Mouse (Mus musculus) forebrain, embryonic 15.5 days (tissue): ENCODE data around the gene Gm21981. TPM values are rescaled to one million over a fixed set of nuclear protein-coding genes. Genes with fewer than 3 reads are reported as not detected.

Experiments used
- ATAC-seq: fragments of 200-750 bp; cut with Nextera tagmentation; replicated peaks from 2 replicates; pipeline ENCODE4 v1.8.0; 2017; ENCODE audit warnings: mild to moderate bottlenecking, moderate TSS enrichment, moderate library complexity
- H3K27ac ChIP-seq: fragments of 300-500 bp; sonication (generic); replicated peaks from 2 replicates; pipeline ENCODE4 v1.5.1; 2015; ENCODE audit warnings: mild to moderate bottlenecking, inconsistent platforms
- H3K27me3 ChIP-seq: fragments of 300-500 bp; sonication (generic); 2 replicates; pipeline ENCODE4 v1.6.1; 2015; ENCODE audit warnings: inconsistent platforms
- H3K36me3 ChIP-seq: fragments of 300-500 bp; sonication (generic); 2 replicates; pipeline ENCODE4 v1.6.1; 2015; ENCODE audit warnings: mild to moderate bottlenecking, inconsistent platforms
- H3K4me1 ChIP-seq: fragments of 300-500 bp; sonication (generic); 2 replicates; pipeline ENCODE4 v1.6.1; 2015; ENCODE audit warnings: inconsistent platforms
- H3K4me2 ChIP-seq: fragments of 300-500 bp; sonication (generic); replicated peaks from 2 replicates; pipeline ENCODE4 v1.6.1; 2015; ENCODE audit warnings: mild to moderate bottlenecking, inconsistent platforms
- H3K4me3 ChIP-seq: fragments of 300-500 bp; sonication (generic); 2 replicates; pipeline ENCODE4 v1.5.1; 2015; ENCODE audit warnings: mild to moderate bottlenecking, inconsistent platforms
- H3K9ac ChIP-seq: fragments of 300-500 bp; sonication (generic); replicated peaks from 2 replicates; pipeline ENCODE4 v1.6.1; 2015; ENCODE audit warnings: mild to moderate bottlenecking, inconsistent platforms
- H3K9me3 ChIP-seq: fragments of 300-500 bp; sonication (generic); 2 replicates; pipeline ENCODE4 v1.6.1; 2016; ENCODE audit warnings: inconsistent platforms
- WGBS: fragments of 180-500 bp; shearing (Covaris S2); methylation state at CpG from one replicate; pipeline ENCODE4 v1.1.7; 2015; ENCODE audit warnings: mixed read lengths; 5-methylcytosine and 5-hydroxymethylcytosine counted together
- polyA plus RNA-seq: library from polyadenylated mRNA; unstranded; fragments of >200 nt; fragmentation: Nextera tagmentation; extraction: Ambion mirVana; gene quantifications from 2 replicates; pipeline ENCODE4 v1.2.1, GENCODE M21; 2015

Gene Gm21981
- polyA plus RNA-seq, 1 experiment from 2014 or later: 0.73 TPM

DNA sequence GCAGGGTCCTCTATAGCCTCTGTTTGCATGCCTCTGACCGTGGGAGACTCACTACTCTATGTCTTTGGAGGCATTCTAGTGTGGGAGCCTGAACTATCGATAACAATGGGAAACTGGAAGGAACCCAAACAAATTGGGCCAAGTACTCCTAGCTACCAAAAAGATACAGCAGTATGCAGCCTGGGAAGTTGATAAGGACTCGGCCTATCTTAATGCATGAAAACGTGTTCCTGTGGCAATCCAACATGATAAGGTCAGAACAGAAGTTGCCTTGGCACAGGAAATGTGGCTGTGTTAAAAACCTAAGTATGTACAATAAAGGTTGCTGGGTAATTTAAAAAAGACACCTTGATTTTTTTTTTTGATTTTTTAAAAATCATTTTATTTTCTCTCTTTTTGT is 26.9 kb upstream of the Gm21981 start:
- H3K9ac ChIP-seq: no peak overlapping the region
- H3K4me1 ChIP-seq: no peaks in the 10 kb centered on the region
- no peaks in the 10 kb centered on the region for H3K27me3 ChIP-seq
- H3K4me3 ChIP-seq: no peak overlapping the region
- no peak overlapping the region for H3K4me2 ChIP-seq
- H3K9me3 ChIP-seq: no peaks in the 10 kb centered on the region
- H3K36me3 ChIP-seq: no peaks in the 10 kb centered on the region
- H3K27ac ChIP-seq: no peak overlapping the region
- no peak for ATAC-seq
- 90% methylated on average over 4 of the region's 4 CpGs for WGBS

DNA sequence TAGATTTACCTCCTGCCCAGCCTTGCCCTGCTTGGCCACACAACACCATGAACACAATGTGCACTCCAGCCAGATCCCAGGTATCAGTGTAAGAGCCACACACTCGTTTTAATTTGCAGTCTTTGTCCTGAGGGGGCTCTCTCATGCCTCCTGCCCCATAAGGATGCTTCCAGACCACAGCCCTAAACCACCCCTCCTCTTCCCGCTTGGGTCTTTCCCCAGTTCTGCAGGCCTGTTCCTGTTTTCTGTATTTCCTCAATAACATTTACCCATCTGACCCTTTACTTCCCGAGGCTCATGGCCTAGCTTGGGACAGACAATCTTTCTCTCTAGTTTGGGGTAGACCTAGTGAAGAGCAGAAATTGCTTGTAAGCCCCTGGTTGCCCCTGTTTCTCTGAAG is 20.8 kb upstream of the Gm21981 start:
- Histone ChIP-seq H3K4me3 (no peak overlapping the region), H3K4me2 (no peak overlapping the region), H3K4me1 (no peaks in the 10 kb centered on the region), H3K27me3 (no peaks in the 10 kb centered on the region), H3K9me3 (no peaks in the 10 kb centered on the region), H3K27ac (no peak overlapping the region), H3K36me3 (no peaks in the 10 kb centered on the region), H3K9ac (no peak overlapping the region)
- WGBS: 55% methylated on average over 3 of the region's 3 CpGs
- no peak for ATAC-seq

DNA sequence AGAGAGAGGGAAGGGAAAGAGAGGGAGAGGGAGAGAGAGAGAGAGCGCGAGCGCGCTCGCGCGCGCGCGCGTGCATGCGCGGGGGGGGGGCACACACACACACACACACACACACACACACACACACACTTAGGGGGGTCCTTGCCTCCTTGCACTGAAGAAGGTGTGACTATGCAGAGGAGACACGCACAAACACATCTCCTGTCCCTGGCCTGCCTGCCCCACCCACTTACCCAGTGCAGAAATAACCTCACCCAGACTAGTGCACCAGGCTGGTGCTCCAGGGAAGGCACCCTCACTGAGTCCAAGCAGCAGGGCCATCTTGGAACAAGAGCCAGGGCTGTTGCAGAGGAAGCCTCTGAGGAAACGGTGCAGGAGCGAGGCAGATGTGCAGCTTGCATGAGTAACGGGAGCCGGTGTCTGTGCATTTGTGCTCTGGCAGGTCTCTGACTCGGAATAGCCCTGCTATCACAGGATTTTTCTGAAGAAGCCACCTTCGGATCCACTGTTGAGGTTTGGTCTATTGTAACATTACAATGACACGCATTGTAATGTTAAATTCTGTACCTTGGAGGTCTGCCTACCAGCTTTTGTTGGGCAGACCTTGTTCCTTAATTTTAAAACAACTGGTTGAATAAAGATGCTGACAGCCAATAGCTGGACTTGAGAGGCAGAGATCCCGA is 18.8 kb upstream of the Gm21981 start:
- Histone ChIP-seq H3K27ac (no peak overlapping the region), H3K27me3 (no peaks in the 10 kb centered on the region), H3K4me2 (no peak overlapping the region), H3K4me3 (no peak overlapping the region), H3K9me3 (no peaks in the 10 kb centered on the region), H3K4me1 (no peaks in the 10 kb centered on the region), H3K36me3 (no peaks in the 10 kb centered on the region), H3K9ac (no peak overlapping the region)
- ATAC-seq: no peak
- 35% methylated on average over 16 of the region's 22 CpGs for WGBS

DNA sequence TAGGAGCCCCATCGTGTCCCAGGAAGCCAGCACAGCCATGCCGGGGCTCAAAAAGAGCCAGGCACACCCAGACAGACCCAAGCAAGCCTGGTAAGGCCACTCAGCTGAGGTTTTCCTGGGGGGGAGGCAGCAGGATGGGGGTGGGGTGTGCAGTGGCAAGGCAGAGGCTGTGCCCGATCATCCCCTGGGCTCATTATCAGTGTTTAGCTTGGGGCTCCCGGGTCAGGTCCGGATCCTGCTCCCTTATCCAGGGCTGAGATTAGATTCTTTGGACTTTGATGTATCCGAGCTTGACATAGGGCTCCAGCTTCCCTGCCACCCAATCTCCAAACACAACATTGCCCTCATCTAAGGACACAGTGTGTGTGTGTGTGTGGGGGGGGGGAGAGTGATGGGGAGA is 17.6 kb upstream of the Gm21981 start:
- Histone ChIP-seq H3K4me1 (no peaks in the 10 kb centered on the region), H3K36me3 (no peaks in the 10 kb centered on the region), H3K27ac (no peak overlapping the region), H3K27me3 (no peaks in the 10 kb centered on the region), H3K9ac (no peak overlapping the region), H3K9me3 (no peaks in the 10 kb centered on the region), H3K4me3 (no peak overlapping the region), H3K4me2 (no peak overlapping the region)
- no peak for ATAC-seq
- WGBS: 69% methylated on average over 6 of the region's 6 CpGs

DNA sequence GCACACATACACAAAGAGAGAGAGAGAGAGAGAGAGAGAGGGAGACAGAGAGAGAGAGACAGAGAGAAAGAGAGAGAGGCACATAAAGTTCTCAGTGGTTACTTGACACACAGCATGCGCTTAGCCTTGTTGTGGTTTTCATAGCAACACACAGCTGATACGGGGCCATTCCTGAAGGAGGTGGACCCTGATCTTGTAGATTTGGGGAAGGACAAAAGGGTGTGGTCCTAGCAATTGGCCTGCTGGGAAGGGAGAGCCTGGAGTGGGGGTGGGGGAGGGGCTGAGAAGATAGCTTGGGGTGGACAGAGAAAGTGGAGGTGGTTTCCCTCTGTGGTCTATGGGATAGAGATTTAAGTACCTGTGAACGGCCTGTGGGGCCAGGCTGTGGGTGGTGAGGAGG is 15.8 kb upstream of the Gm21981 start:
- Histone ChIP-seq H3K27ac (no peak overlapping the region), H3K4me2 (no peak overlapping the region), H3K9ac (no peak overlapping the region), H3K9me3 (no peaks in the 10 kb centered on the region), H3K27me3 (no peaks in the 10 kb centered on the region), H3K4me1 (no peaks in the 10 kb centered on the region), H3K4me3 (no peak overlapping the region), H3K36me3 (no peaks in the 10 kb centered on the region)
- 87% methylated on average over 3 of the region's 3 CpGs for WGBS
- no peak for ATAC-seq

DNA sequence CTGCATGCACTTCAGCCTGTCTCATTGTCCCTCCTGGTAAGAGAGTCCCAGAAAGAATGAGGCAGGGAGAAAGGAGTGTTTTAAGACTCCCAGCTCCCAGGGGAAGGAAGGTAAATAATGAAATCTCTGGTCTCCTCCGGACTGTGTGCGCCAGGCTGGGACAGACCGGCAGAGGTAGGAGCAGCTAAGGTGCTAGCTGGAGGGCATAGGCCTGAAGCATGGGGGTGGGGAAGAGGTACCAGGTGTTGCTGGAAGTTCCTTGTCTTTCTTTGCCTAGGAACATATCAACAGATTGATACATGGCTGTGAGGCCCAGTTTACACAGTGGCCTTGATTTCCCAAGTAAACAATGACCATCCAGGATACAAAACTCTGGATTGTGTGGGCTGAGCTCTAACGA is 14.7 kb upstream of the Gm21981 start:
- Histone ChIP-seq H3K4me2 (no peak overlapping the region), H3K36me3 (no peaks in the 10 kb centered on the region), H3K9me3 (no peaks in the 10 kb centered on the region), H3K9ac (no peak overlapping the region), H3K27ac (no peak overlapping the region), H3K4me1 (no peaks in the 10 kb centered on the region), H3K27me3 (no peaks in the 10 kb centered on the region), H3K4me3 (no peak overlapping the region)
- WGBS: 78% methylated on average over 4 of the region's 4 CpGs
- no peak for ATAC-seq

DNA sequence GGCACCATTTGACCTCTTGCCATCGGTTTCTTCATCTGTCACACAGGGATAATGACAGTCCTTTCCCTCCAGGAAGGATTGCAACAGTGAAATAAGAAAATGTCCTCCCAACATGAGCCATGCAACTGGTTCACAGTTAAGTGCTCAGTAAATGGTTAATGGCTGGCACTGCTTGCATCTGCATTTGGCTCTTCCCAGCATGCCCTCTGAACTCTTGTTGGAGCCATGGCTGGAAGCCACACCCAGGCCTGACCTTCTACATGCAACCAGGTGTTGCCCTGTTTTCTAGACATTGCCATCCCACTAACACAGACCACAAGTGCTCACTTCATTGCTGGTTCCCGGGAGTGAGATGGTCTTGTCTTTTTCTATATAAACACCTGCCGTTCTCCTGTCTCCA is 13.7 kb upstream of the Gm21981 start:
- Histone ChIP-seq H3K9me3 (no peaks in the 10 kb centered on the region), H3K4me3 (no peak overlapping the region), H3K4me2 (no peak overlapping the region), H3K27me3 (no peaks in the 10 kb centered on the region), H3K27ac (no peak overlapping the region), H3K4me1 (no peaks in the 10 kb centered on the region), H3K36me3 (no peaks in the 10 kb centered on the region), H3K9ac (no peak overlapping the region)
- WGBS: 87% methylated on average over 3 of the region's 3 CpGs
- no peak for ATAC-seq

DNA sequence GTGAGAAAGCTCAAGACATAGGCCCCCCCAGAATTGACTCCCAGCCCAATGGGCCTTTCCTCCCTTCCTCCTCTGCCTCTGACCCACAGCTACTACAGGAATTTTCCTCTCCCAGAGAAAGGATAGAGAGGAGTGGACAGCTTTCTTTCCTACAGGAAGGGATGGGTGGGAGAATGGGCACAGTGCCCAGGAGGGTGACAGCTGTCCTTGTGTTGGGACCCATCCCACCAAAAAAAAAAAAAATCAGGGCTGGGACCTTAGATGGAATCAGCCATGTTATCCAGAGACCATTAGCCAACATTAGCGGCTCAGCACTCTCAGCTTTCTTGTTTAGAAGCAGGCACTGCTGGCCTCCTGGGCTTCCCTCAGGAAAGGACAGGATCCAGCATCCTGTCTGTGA is 11.9 kb upstream of the Gm21981 start:
- H3K9ac ChIP-seq: no peak overlapping the region
- H3K27me3 ChIP-seq: no peaks in the 10 kb centered on the region
- WGBS: 79% methylated on average over 1 of the region's 1 CpGs
- no peak overlapping the region for H3K4me3 ChIP-seq
- H3K9me3 ChIP-seq: no peaks in the 10 kb centered on the region
- H3K27ac ChIP-seq: no peak overlapping the region
- H3K4me2 ChIP-seq: no peak overlapping the region
- H3K36me3 ChIP-seq: 0 out of 2 replicates have a peak, but pooled peaks cover 3% of the 10 kb centered on the region
- no peak for ATAC-seq
- H3K4me1 ChIP-seq: no peaks in the 10 kb centered on the region

DNA sequence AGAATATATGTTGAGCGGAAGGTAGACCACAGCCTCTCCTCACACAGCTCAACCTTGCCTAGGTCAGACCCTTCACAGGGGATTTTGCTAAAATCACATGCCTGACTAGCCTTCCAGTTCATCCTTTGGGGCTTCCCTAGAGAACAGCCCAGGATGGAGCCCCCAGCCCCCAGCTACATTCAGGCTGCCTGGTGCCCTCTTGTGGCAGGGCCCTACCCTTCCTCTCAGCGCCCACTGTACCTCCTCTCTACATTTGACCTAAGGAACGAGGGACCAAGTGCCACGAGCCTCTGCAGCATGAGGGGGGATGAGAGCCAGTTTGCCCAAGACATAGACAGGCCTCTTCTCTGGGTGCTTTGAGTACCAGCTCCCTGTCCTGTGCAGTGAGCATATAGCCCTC is 10.4 kb upstream of the Gm21981 start:
- Histone ChIP-seq H3K27me3 (no peaks in the 10 kb centered on the region), H3K4me2 (no peak overlapping the region), H3K4me1 (no peaks in the 10 kb centered on the region), H3K9ac (no peak overlapping the region), H3K9me3 (no peaks in the 10 kb centered on the region), H3K27ac (no peak overlapping the region), H3K36me3 (0 out of 2 replicates have a peak, but pooled peaks cover 5% of the 10 kb centered on the region), H3K4me3 (no peak overlapping the region)
- WGBS: 80% methylated on average over 4 of the region's 4 CpGs
- ATAC-seq: no peak

DNA sequence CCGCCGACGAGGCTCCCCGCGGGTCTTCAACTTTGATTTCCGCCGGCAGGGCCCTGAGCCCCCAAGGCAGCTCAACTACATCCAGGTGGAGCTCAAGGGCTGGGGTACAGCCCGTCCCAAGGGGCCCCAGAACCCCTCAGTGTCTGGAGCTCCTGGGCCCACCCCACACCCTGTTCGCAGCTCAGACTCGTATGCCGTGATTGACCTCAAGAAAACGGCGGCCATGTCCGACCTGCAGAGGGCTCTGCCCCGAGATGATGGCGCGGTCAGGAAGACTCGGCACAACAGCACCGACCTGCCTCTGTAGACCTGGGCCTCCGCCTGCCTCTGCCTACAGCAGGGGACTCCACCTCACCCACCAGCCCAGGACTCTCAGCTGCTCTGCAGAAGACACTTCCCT is 9.3 kb upstream of the Gm21981 start:
- Histone ChIP-seq H3K4me2 (no peak overlapping the region), H3K9me3 (no peaks in the 10 kb centered on the region), H3K27me3 (no peaks in the 10 kb centered on the region), H3K4me3 (no peak overlapping the region), H3K36me3 (0 out of 2 replicates have a peak, but pooled peaks cover 5% of the 10 kb centered on the region), H3K9ac (no peak overlapping the region), H3K27ac (no peak overlapping the region), H3K4me1 (no peaks in the 10 kb centered on the region)
- no peak for ATAC-seq
- 42% methylated on average over 20 of the region's 20 CpGs for WGBS

DNA sequence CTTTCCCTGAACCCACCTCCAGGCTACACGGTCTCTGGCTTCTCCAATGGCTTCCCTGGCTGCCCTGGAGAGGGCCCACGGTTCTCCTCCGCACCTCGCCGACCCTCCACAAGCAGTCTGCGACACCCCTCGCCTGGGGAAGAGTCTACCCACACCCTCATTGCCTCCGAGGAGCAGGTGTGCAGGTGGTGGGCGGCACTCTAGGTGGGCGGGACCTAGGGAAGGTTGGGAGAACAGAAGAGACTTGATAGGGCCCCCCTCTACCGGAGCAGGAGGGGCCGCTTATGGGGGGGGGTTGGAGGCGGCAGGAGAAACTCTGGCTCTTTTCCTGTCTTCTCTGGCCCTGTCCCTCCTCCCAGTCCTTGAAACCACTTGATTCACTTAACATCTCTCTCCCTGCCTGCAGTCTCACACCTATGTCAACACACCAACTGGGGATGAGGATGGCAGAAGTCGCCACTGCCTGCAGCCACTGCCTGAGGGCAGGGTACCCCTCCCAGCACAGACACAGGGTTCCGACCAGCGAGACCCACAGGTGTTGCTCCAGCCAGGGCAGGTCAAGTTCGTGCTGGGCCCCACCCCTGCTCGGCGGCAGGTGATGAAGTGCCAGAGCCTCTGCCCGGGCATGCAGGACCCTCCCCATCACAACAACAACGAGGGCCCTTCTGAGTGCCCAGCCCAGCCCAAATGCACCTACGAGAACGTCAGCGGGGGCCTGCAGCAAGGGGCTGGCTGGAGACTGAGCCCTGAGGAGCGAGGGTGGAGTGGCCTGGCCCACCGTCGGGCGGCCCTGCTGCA is 8.5 kb upstream of the Gm21981 start:
- H3K9me3 ChIP-seq: no peaks in the 10 kb centered on the region
- H3K9ac ChIP-seq: no peak overlapping the region
- no peak overlapping the region for H3K4me3 ChIP-seq
- H3K4me2 ChIP-seq: no peak overlapping the region
- WGBS: 58% methylated on average over 28 of the region's 28 CpGs
- H3K27ac ChIP-seq: no peak overlapping the region
- no peaks in the 10 kb centered on the region for H3K4me1 ChIP-seq
- 0 out of 2 replicates have a peak, but pooled peaks cover 5% of the 10 kb centered on the region for H3K36me3 ChIP-seq
- no peaks in the 10 kb centered on the region for H3K27me3 ChIP-seq
- ATAC-seq: no peak

DNA sequence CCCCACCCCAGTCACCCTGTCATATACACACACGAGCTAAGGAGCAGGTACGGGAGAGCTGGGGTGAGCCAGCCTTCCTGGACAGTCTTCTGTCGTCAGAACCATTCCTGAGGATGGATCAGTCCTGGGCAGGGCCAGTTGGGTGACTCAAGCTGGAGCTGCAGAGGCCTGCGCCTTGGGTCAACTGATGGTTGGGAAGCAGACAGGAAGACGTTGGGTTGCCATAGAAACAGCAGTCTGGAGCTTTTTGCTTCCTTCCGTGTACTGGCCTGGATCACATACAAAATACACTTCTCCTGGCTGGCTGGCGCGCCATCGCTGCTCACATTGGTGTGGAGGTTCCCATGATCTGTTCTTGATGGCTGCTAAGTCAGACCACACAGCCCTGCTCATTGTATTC is 7.5 kb upstream of the Gm21981 start:
- no peak overlapping the region for H3K4me2 ChIP-seq
- no peaks in the 10 kb centered on the region for H3K27me3 ChIP-seq
- H3K4me3 ChIP-seq: no peak overlapping the region
- 0 out of 2 replicates have a peak, but pooled peaks cover 5% of the 10 kb centered on the region for H3K36me3 ChIP-seq
- H3K9ac ChIP-seq: no peak overlapping the region
- H3K4me1 ChIP-seq: no peaks in the 10 kb centered on the region
- no peak overlapping the region for H3K27ac ChIP-seq
- H3K9me3 ChIP-seq: no peaks in the 10 kb centered on the region
- ATAC-seq: 0 out of 2 replicates have a peak, but pooled peaks have one; percentile 16
- WGBS: 73% methylated on average over 9 of the region's 9 CpGs
